Mouse (Mus musculus): ENCODE data around the gene Gm49336. TPM values are rescaled to one million over a fixed set of nuclear protein-coding genes. Genes with fewer than 3 reads are reported as not detected.
A peak's percentile ranks its signal among the peaks of the same experiment; 100 is the strongest.

Gm49336 gene
- polyA plus RNA-seq, 1 experiment, result 44.6 TPM

- H3K27ac ChIP-seq (ENCODE audit: insufficient read depth, low read length), result peak within 1 kb of the TSS; percentile 46; the same call in 1 of the 2 replicates
- peaks cover 6% of the 10 kb centered on the region for H3K4me1 ChIP-seq (ENCODE audit: control insufficient read depth, insufficient read depth, low read length)
- TF ChIP-seq CTCF (IDR thresholded peaks at IDR 0.05; ENCODE audit: extremely low read depth, insufficient read depth, low read length) (no peak), POLR2A (IDR thresholded peaks at IDR 0.05; ENCODE audit: extremely low read depth, insufficient read depth, low read length) (no peak)
- H3K4me3 ChIP-seq (ENCODE audit: insufficient read depth, low read length), result no peak within 1 kb of the TSS
These were observed 54.4 kb downstream of the Gm49336 start, which contains the start of gene Atp8a2 for GRCm38 (mm10) chr14:60196884-60197283. Gene Atp8a2 (minus strand): TSS chr14:60197179.

GRCm38 (mm10) chr14:60195999-60196398, 55.3 kb downstream of the Gm49336 start:
- Histone ChIP-seq H3K4me3 (ENCODE audit: insufficient read depth, low read length) (no peak overlapping the region), H3K27ac (ENCODE audit: insufficient read depth, low read length) (no peak overlapping the region), H3K4me1 (ENCODE audit: control insufficient read depth, insufficient read depth, low read length) (peaks cover 6% of the 10 kb centered on the region)
- TF ChIP-seq CTCF (IDR thresholded peaks at IDR 0.05; ENCODE audit: extremely low read depth, insufficient read depth, low read length) (no peak), POLR2A (IDR thresholded peaks at IDR 0.05; ENCODE audit: extremely low read depth, insufficient read depth, low read length) (no peak)

GRCm38 (mm10) chr14:60194606-60195005, 56.7 kb downstream of the Gm49336 start:
- no peak overlapping the region for H3K27ac ChIP-seq (ENCODE audit: insufficient read depth, low read length)
- TF ChIP-seq CTCF (IDR thresholded peaks at IDR 0.05; ENCODE audit: extremely low read depth, insufficient read depth, low read length) (no peak), POLR2A (IDR thresholded peaks at IDR 0.05; ENCODE audit: extremely low read depth, insufficient read depth, low read length) (no peak)
- no peak overlapping the region for H3K4me3 ChIP-seq (ENCODE audit: insufficient read depth, low read length)
- peaks cover 6% of the 10 kb centered on the region for H3K4me1 ChIP-seq (ENCODE audit: control insufficient read depth, insufficient read depth, low read length)

GRCm38 (mm10) chr14:60189771-60190170, 61.5 kb downstream of the Gm49336 start:
- Histone ChIP-seq H3K4me1 (ENCODE audit: control insufficient read depth, insufficient read depth, low read length) (peaks cover 4% of the 10 kb centered on the region), H3K27ac (ENCODE audit: insufficient read depth, low read length) (no peak overlapping the region), H3K4me3 (ENCODE audit: insufficient read depth, low read length) (no peak overlapping the region)
- TF ChIP-seq CTCF (IDR thresholded peaks at IDR 0.05; ENCODE audit: extremely low read depth, insufficient read depth, low read length), result no peak
- TF ChIP-seq POLR2A (IDR thresholded peaks at IDR 0.05; ENCODE audit: extremely low read depth, insufficient read depth, low read length), result no peak

GRCm38 (mm10) chr14:60188201-60188825, 63.0 kb downstream of the Gm49336 start:
- H3K27ac ChIP-seq (ENCODE audit: insufficient read depth, low read length), result peak overlapping the region; percentile 15; the same call in 1 of the 2 replicates
- H3K4me1 ChIP-seq (ENCODE audit: control insufficient read depth, insufficient read depth, low read length), result peaks cover 4% of the 10 kb centered on the region
- no peak for TF ChIP-seq CTCF (IDR thresholded peaks at IDR 0.05; ENCODE audit: extremely low read depth, insufficient read depth, low read length)
- no peak for TF ChIP-seq POLR2A (IDR thresholded peaks at IDR 0.05; ENCODE audit: extremely low read depth, insufficient read depth, low read length)
- H3K4me3 ChIP-seq (ENCODE audit: insufficient read depth, low read length), result no peak overlapping the region

GRCm38 (mm10) chr14:60181306-60181705, 70.0 kb downstream of the Gm49336 start:
- Histone ChIP-seq H3K27ac (ENCODE audit: insufficient read depth, low read length) (no peak overlapping the region), H3K4me3 (ENCODE audit: insufficient read depth, low read length) (no peak overlapping the region), H3K4me1 (ENCODE audit: control insufficient read depth, insufficient read depth, low read length) (no peaks in the 10 kb centered on the region)
- TF ChIP-seq CTCF (IDR thresholded peaks at IDR 0.05; ENCODE audit: extremely low read depth, insufficient read depth, low read length) (no peak), POLR2A (IDR thresholded peaks at IDR 0.05; ENCODE audit: extremely low read depth, insufficient read depth, low read length) (no peak)

- H3K27ac ChIP-seq (ENCODE audit: insufficient read depth, low read length), result no peak overlapping the region
- no peaks in the 10 kb centered on the region for H3K4me1 ChIP-seq (ENCODE audit: control insufficient read depth, insufficient read depth, low read length)
- TF ChIP-seq CTCF (IDR thresholded peaks at IDR 0.05; ENCODE audit: extremely low read depth, insufficient read depth, low read length) (no peak), POLR2A (IDR thresholded peaks at IDR 0.05; ENCODE audit: extremely low read depth, insufficient read depth, low read length) (no peak)
- H3K4me3 ChIP-seq (ENCODE audit: insufficient read depth, low read length), result peak overlapping the region; percentile 85
These were observed 72.7 kb downstream of the Gm49336 start for GRCm38 (mm10) chr14:60178571-60178955.

- TF ChIP-seq POLR2A (IDR thresholded peaks at IDR 0.05; ENCODE audit: extremely low read depth, insufficient read depth, low read length) (no peak), CTCF (IDR thresholded peaks at IDR 0.05; ENCODE audit: extremely low read depth, insufficient read depth, low read length) (no peak)
- Histone ChIP-seq H3K4me3 (ENCODE audit: insufficient read depth, low read length) (peak overlapping the region; percentile 85), H3K27ac (ENCODE audit: insufficient read depth, low read length) (peak overlapping the region; percentile 93), H3K4me1 (ENCODE audit: control insufficient read depth, insufficient read depth, low read length) (no peaks in the 10 kb centered on the region)
These were observed 73.4 kb downstream of the Gm49336 start for GRCm38 (mm10) chr14:60177614-60178570.

- H3K27ac ChIP-seq (ENCODE audit: insufficient read depth, low read length), result peak overlapping the region; percentile 93
- no peaks in the 10 kb centered on the region for H3K4me1 ChIP-seq (ENCODE audit: control insufficient read depth, insufficient read depth, low read length)
- TF ChIP-seq POLR2A (IDR thresholded peaks at IDR 0.05; ENCODE audit: extremely low read depth, insufficient read depth, low read length) (peak; percentile 61), CTCF (IDR thresholded peaks at IDR 0.05; ENCODE audit: extremely low read depth, insufficient read depth, low read length) (no peak)
- peak overlapping the region; percentile 85 for H3K4me3 ChIP-seq (ENCODE audit: insufficient read depth, low read length)
These were observed 74.3 kb downstream of the Gm49336 start for GRCm38 (mm10) chr14:60176891-60177613.
